Mouse (Mus musculus): ENCODE results near the gene Zfp622. TPM values are rescaled to one million over a fixed set of nuclear protein-coding genes. Genes with fewer than 3 reads are reported as not detected.

Zfp622 gene
- 82.5 and 112 TPM in 2 replicates for polyA plus RNA-seq (2012)

GRCm38 (mm10) chr15:25984067-25984733 lies at the start of gene Zfp622:
Gene Zfp622 (plus strand): TSS chr15:25984366.

Other genes starting within 250 kb of the Zfp622 start
- 6.4 and 8.6 TPM in 2 replicates for gene Retreg1, start 141.2 kb upstream of the Zfp622 start, polyA plus RNA-seq (2012)